Mouse (Mus musculus): Measurements from ENCODE around the gene Zfand6.

Zfand6 gene

DNA sequence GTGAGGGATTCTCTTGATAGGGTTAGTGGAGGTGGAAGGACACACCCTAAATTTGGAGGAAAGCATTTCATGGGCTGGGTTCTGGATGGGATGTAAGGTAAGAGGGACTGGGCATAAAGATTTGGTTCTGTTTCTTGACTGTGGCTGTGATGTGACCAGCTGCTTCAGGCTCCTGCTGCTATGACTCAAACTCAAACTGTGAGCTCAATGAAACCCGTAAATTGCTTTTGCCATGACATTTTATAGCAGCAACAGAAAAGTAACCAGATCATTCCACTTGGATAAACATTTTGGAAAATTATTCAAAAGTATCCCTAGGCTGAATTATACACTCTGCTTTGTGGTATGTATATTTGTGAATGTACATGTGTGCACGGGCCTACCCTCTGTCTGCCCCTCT, 99.1 kb downstream of the Zfand6 start:
- DNase-seq = no peak

DNA sequence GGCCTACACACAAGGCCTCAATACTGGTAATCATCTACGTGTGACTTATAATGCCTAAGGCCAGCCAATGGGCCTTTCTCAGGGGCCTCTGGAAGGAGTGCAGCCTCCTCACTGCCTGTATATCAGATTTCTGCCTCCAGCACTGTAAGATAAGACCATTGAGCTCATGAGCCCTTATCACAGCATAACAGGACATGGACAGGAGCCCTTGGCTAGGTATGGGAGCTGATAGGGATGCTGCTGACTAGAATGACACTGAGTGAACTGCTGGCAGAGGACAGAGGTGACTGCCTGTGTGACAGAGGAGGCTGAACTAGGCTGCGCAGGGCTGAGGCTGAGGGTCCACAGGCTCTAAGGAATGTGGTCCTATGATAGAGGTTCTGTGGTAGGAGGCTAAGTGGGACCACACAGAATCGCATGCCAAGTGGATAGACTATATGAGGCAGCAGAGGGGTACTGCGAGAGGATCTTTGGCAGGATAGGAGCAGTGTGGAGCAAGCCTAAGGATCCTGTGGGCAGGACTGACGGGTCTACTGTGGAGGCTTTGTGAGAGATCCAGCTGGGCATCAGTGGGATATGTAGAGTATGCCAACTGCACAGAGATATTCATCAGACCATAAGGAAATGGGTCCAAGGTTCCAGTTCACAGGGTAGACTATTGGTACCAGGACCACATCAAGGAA, 102.5 kb downstream of the Zfand6 start:
- no peak for DNase-seq

DNA sequence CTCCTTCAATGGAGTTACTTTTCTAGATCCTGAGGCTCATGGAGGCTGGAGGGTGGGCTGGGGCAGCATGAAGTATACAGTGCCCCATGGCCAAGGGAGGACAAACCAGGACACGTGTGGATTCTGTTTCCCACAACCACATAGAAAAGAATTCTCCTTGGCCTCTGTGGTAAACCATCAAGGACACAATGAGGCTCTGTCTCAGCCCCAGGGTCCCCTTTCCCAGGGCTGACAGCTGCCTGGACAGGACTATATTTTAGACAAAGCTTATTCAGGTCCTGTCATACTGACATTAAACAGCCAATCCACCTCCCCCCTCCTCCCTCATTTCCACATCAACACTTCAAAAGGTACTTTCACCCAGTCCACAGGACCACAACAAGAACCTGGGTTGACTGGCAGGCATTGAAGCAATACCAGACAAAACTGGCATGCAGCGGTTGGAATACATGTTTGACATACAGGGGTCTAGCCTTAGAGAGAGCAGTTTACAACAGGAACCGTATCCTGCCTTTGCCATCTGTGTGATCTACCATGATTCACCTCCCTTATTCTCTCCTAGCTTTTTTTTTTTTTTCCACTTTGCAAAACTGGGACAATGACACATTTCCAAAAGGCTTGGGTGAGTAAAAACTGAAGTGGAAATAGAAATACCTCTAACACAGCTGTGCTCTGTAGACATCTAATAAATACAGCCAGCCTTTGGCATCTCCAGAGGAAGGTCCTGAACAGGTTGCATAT, 103.2 kb downstream of the Zfand6 start:
- DNase-seq = no peak

DNA sequence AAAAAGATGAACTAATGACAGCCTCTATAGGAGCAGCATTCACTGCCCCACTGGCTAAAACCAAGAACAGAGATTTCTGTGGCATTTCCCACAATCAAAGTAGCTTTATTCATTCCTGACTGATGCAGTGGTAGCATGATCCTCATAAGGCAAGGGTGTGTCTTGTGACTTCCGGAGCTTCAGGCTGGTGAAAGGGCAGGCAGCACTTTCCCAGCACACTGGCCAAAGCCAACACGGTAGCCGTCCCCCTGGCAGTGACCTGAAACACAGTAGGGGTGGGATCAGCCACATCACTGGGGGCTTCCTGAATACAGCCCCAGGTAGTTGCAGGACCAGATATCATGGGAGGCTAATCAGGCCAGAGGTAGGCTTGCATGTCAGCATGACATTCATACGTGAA, 104.7 kb downstream of the Zfand6 start:
- DNase-seq = no peak

DNA sequence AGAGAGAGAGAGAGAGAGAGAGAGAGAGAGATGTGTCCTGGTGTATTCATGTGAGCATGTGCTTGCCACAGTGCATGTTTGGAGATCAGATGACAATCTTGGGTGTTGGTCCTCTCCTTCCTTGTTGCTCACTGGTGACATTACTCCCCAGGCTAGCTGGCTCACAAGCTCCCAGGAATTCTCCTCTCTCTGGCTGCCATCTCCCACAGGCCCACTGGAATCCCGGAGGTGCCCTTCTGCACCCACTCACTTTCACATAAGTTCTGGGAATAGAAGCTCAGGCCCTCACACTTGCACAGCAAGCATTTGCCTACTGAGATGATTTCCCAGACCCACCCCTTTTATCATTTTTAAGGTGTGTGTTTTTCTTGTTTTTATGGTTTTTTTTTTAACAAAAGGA, 110.0 kb downstream of the Zfand6 start:
- no peak for DNase-seq

DNA sequence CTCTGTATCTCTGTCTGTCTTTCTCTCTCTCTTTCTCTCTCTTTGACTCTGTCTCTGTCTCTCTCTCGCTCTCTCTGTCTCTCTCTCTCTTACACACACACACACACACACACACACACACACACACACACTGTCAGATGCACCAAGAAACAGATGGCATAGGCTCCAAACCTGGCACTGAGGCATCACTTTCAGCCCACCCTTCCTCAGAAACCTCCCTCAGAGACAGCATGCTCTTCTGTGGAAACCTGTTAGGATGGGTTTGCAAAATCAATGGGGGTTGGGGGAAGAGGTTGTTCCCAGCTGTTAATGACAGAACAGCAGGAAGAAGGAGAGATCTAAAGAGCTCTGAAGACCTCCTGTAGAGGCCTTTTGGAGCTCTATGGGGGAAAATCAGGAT, 110.9 kb downstream of the Zfand6 start:
- DNase-seq = no peak

DNA sequence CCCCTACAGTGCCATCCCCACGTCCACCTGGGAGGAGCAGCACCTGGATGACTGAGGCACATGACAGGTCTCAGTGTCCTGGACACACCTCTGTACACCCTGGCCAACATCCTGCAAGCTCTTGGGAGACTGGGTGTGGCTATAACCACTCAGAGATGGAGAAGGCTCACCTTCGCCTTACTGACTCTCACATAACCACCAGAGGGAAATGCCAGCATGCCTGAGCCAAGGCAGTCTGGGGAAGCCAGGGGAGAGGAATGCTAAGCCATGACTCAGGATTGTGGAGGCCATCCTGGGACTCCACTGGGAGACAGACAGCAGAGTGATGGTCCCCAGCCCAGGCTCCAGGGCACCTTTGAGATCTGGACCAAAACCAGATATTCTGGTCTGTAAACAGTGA, 112.7 kb downstream of the Zfand6 start:
- no peak for DNase-seq

DNA sequence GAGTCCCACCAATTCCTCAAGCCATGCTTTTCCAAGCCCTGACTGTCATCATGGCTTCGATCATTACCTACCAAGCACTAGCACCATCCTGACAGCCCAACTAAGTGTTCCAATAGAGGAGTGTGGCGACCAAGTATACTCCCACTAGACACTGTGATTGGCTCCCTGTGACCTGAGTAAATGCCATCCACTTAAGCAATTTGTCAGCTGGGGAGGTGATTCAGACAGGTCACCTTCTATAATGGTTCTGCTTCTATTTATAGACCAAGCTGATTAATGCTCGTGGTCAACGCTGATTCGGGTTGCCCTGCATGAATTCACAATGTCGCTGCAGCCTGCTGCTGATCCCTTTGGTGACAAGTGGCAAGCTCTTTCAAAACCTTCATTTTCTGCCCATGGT, 123.6 kb downstream of the Zfand6 start:
- no peak for DNase-seq

DNA sequence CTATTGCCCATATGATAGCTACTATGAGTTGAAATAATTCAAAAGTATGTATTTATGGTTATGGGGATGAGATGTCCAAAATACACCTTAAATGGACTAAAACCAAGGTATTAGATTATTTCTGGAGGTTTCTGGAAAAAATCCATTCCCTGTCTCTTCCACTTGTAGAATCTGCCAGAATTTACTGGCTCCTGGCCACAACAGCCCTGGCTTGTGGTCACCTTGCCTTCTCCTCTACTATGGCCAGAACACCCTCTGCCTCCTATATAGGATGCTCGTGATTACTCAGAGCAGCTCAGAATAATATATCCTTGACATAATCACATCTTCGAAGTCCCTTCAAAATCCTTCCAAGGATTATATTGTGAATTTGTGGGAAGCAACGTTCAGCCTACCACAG, 125.5 kb downstream of the Zfand6 start:
- DNase-seq = no peak
